Mouse (Mus musculus) erythroblast, embryonic 14.5 days (primary cell): Measurements from ENCODE around the gene Prkca.

ENCODE experiments used
- GATA1 ChIP-seq: IDR thresholded peaks from 2 replicates; pipeline ENCODE4 v1.6.1; 2012; ENCODE audit warnings: low read length, inconsistent platforms, mixed read lengths
- TAL1 ChIP-seq: IDR thresholded peaks from 3 replicates; pipeline ENCODE4 v1.6.1; 2012; ENCODE audit warnings: low read length, inconsistent platforms, mixed read lengths

- TF ChIP-seq TAL1 (no peak), GATA1 (no peak)
These were observed 154.4 kb downstream of the Prkca start for GRCm38 (mm10) chr11:108189362-108189761.
